Mouse (Mus musculus): ENCODE results near the gene Eif3k. TPM values are rescaled to one million over a fixed set of nuclear protein-coding genes. Genes with fewer than 3 reads are reported as not detected.

Eif3k gene
- polyA plus RNA-seq, 1 experiment from 2014 or later: 454 TPM

- 84% methylated on average over 9 of the region's 9 CpGs for WGBS
- H3K4me1 ChIP-seq: no peaks in the 10 kb centered on the region
These were observed 27.1 kb upstream of the Eif3k start for GRCm38 (mm10) chr7:29008714-29009113.

GRCm38 (mm10) chr7:29008171-29008570, 26.5 kb upstream of the Eif3k start:
- no peak for DNase-seq (ENCODE audit: low spot score)
- 93% methylated on average over 10 of the region's 10 CpGs for WGBS
- Histone ChIP-seq H3K27me3 (replicated peaks; ENCODE audit: low read depth, poor library complexity, severe bottlenecking) (no peaks in the 10 kb centered on the region), H3K27ac (replicated peaks) (no peak overlapping the region), H3K4me1 (no peaks in the 10 kb centered on the region), H3K9me3 (no peaks in the 10 kb centered on the region), H3K36me3 (replicated peaks) (no peaks in the 10 kb centered on the region), H3K4me3 (no peak overlapping the region)

More at GRCm38 (mm10) chr7:29008714-29009113, 27.1 kb upstream of the Eif3k start:
- Histone ChIP-seq H3K27ac (replicated peaks) (no peak overlapping the region), H3K9me3 (no peaks in the 10 kb centered on the region), H3K36me3 (replicated peaks) (no peaks in the 10 kb centered on the region), H3K27me3 (replicated peaks; ENCODE audit: low read depth, poor library complexity, severe bottlenecking) (no peaks in the 10 kb centered on the region), H3K4me3 (no peak overlapping the region)
- DNase-seq (ENCODE audit: low spot score): no peak

DNA sequence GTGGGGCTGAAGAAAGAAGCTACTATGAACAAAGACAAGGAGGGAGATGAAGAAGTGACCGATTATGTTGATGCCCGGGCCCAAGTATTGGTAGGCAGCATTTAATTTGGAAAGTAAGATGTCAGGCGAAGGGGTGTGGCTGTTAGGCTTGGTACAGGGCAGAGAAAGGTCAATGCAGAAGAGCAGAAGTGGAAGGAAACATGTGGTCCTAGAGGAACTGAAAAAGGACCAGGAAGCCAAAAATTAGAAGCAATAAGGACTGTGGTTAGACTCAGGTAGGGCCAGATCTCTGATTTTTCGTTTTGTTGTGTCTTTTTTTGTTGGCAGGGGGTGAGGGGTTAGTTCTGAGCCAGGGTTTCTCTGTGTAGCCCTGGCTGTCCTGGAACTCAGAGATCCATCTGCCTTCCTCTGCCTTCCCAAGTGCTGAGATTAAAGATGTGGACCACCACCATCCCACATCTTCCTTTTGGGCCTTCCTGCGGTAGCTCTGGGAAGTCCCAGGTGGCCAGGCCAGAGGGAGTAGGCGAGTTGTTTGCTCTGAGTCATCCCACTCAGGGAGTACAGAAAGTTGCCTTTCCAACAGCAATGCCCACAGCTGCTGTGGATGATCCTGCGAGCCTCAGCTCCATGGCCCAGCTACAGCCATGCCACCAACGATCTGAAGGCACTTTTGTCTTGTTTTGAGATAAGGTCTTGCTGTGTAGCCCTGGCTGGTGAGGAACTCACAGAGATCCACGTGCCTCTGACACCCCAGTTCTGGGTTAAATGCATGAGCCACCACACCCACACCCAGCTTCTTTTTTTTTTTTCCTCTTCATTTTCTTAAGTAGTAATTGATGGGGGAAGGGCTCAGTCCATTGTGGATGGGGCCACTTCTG, 25.8 kb upstream of the Eif3k start:
- H3K9me3 ChIP-seq: no peaks in the 10 kb centered on the region
- 0 out of 2 replicates have a peak, but pooled peaks cover under 1% of the 10 kb centered on the region for H3K27me3 ChIP-seq (replicated peaks; ENCODE audit: low read depth, poor library complexity, severe bottlenecking)
- 83% methylated on average over 9 of the region's 9 CpGs for WGBS
- no peaks in the 10 kb centered on the region for H3K4me1 ChIP-seq
- DNase-seq (ENCODE audit: low spot score): no peak
- no peak overlapping the region for H3K4me3 ChIP-seq
- no peak overlapping the region for H3K27ac ChIP-seq (replicated peaks)
- H3K36me3 ChIP-seq (replicated peaks): no peaks in the 10 kb centered on the region

DNA sequence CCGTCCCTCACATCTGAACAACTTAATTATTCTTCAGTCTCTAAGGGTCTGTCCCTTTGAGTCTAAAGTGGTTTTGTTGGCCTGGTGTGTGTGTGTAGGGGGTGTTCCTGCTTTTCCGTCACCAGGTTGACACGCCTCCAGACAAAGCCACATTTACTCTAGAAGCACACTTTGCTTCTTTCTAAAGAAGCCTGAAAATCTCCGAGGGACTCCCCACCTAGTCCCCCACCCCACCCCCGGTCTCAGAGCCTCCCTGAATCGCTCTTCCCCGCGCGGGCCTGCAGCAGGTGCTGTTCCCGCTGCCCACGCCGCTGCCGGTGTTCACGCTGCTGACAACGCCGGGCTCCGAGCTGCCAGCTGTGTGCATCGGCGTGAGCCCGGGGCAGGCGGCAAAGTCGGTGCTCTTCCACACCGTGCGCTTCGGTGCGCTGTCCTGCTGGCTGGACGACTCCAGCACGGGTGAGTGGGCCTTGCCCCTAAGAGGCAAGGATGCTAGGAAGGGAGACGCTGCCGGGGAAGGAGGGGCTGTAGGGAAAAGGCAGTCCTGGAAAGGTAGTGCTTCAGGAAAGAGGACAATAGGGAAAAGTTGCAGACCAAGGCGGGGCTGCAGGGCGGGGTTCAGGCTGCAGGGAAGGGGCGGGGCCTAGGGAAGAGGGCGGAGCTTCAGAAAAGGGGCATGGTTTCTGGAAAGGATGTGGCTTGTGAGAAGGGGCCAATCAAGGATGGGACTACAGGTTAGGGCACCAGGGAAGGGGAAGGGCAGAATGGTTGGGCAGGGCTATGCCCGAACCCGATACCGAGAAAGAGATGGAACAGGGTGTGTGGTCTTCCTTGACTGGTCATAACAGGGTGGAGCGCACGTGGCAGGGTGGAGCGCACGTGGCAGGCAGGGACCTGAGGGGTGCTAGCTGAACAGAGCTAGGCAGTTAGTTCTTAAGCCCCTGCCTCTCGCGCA, 19.3 kb upstream of the Eif3k start:
- 6% methylated on average over 43 of the region's 43 CpGs for WGBS
- Histone ChIP-seq H3K36me3 (replicated peaks) (no peaks in the 10 kb centered on the region), H3K9me3 (no peaks in the 10 kb centered on the region), H3K4me1 (peaks cover 18% of the 10 kb centered on the region), H3K27me3 (replicated peaks; ENCODE audit: low read depth, poor library complexity, severe bottlenecking) (peaks cover 18% of the 10 kb centered on the region), H3K27ac (replicated peaks) (peak overlapping the region; percentile 88), H3K4me3 (peak overlapping the region; percentile 69)
- DNase-seq (ENCODE audit: low spot score): peak; percentile 93

DNA sequence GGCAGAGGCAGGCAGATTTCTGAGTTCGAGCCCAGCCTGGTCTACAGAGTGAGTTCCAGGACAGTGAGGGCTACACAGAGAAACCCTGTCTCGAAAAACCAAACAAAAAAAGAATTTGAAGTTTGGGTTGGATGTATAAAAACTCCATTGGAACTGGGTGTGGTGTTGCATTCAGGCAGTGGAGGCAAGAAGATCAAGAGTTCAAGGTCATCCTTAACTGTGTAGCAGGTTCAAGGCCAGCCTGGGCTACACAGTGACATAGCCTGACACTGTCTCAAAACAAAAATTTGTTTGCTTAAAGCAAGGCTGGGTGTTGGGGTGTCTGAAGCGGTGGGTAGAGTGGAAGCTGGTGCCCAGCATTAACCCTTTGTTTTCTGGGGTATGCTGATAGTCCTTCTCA, 11.7 kb upstream of the Eif3k start:
- WGBS: 89% methylated on average over 3 of the region's 3 CpGs

GRCm38 (mm10) chr7:28992997-28993396, 11.3 kb upstream of the Eif3k start:
- H3K4me3 ChIP-seq: no peak overlapping the region
- DNase-seq (ENCODE audit: low spot score): no peak
- no peaks in the 10 kb centered on the region for H3K4me1 ChIP-seq
- H3K27ac ChIP-seq (replicated peaks): no peak overlapping the region
- 84% methylated on average over 3 of the region's 3 CpGs for WGBS
- no peaks in the 10 kb centered on the region for H3K36me3 ChIP-seq (replicated peaks)
- no peaks in the 10 kb centered on the region for H3K9me3 ChIP-seq
- no peaks in the 10 kb centered on the region for H3K27me3 ChIP-seq (replicated peaks; ENCODE audit: low read depth, poor library complexity, severe bottlenecking)

More for the DNA sequence above, 11.7 kb upstream of the Eif3k start:
- Histone ChIP-seq H3K27ac (replicated peaks) (no peak overlapping the region), H3K9me3 (no peaks in the 10 kb centered on the region), H3K4me1 (no peaks in the 10 kb centered on the region), H3K36me3 (replicated peaks) (no peaks in the 10 kb centered on the region), H3K27me3 (replicated peaks; ENCODE audit: low read depth, poor library complexity, severe bottlenecking) (no peaks in the 10 kb centered on the region), H3K4me3 (no peak overlapping the region)
- DNase-seq (ENCODE audit: low spot score): no peak

DNA sequence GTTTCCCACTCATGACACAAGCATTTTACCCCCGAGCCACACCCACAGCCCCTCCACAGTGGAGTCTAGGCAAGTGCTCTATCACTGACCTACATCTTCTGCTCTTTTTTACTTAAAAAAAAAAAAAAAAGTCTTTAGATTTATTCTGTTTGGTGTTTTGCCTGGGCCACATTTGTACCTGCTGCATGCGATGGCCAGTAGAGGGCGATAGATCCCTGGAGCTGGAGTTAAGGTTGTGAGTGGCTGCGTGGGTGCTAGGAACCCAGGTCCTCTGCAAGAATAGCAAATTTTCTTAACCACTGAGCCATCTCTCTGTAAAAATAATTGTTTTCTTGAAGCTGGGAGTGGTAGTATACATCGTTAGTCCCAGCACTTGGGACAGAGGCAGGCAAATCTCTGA, 10.0 kb upstream of the Eif3k start:
- no peaks in the 10 kb centered on the region for H3K36me3 ChIP-seq (replicated peaks)
- no peaks in the 10 kb centered on the region for H3K4me1 ChIP-seq
- H3K27me3 ChIP-seq (replicated peaks; ENCODE audit: low read depth, poor library complexity, severe bottlenecking): no peaks in the 10 kb centered on the region
- no peak overlapping the region for H3K4me3 ChIP-seq
- H3K27ac ChIP-seq (replicated peaks): no peak overlapping the region
- WGBS: 65% methylated on average over 5 of the region's 5 CpGs
- H3K9me3 ChIP-seq: no peaks in the 10 kb centered on the region
- no peak for DNase-seq (ENCODE audit: low spot score)

GRCm38 (mm10) chr7:28990766-28991273, 9.2 kb upstream of the Eif3k start:
- 59% methylated on average over 14 of the region's 14 CpGs for WGBS
- Histone ChIP-seq H3K27me3 (replicated peaks; ENCODE audit: low read depth, poor library complexity, severe bottlenecking) (no peaks in the 10 kb centered on the region), H3K9me3 (no peaks in the 10 kb centered on the region), H3K4me3 (no peak overlapping the region), H3K4me1 (no peaks in the 10 kb centered on the region), H3K36me3 (replicated peaks) (no peaks in the 10 kb centered on the region), H3K27ac (replicated peaks) (no peak overlapping the region)
- no peak for DNase-seq (ENCODE audit: low spot score)

- H3K4me1 ChIP-seq: peaks cover 24% of the 10 kb centered on the region
- DNase-seq (ENCODE audit: low spot score): no peak
- H3K4me3 ChIP-seq: no peak overlapping the region
- no peaks in the 10 kb centered on the region for H3K27me3 ChIP-seq (replicated peaks; ENCODE audit: low read depth, poor library complexity, severe bottlenecking)
- H3K9me3 ChIP-seq: no peaks in the 10 kb centered on the region
- 90% methylated on average over 7 of the region's 7 CpGs for WGBS
- no peak overlapping the region for H3K27ac ChIP-seq (replicated peaks)
- no peaks in the 10 kb centered on the region; the same call in 1 of the 2 replicates for H3K36me3 ChIP-seq (replicated peaks)
These were observed 3.5 kb upstream of the Eif3k start for GRCm38 (mm10) chr7:28985207-28985606.

DNA sequence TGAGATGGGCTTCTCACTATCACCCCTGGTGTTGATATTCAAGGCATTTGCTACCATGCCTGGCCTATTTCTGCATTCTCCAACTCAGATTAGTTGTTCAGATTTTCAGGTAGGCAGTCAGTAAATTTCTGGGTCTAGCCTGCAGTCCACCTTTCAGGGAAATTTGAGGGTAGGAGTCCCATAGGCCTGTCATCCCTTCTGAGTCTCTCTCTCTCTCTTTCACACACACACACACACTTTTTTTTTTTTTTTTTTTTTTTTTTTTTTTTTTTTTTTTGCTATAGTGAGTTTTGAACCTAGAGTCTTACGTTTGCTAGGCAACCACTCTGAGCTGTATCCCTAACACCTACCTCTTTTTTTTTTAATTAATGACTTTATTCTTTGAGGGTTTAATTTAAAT, 2.8 kb upstream of the Eif3k start:
- DNase-seq (ENCODE audit: low spot score): no peak

GRCm38 (mm10) chr7:28983849-28984248, 2.2 kb upstream of the Eif3k start:
- 72% methylated on average over 4 of the region's 4 CpGs for WGBS
- no peak overlapping the region for H3K4me3 ChIP-seq

More for the DNA sequence above, 2.8 kb upstream of the Eif3k start:
- Histone ChIP-seq H3K27me3 (replicated peaks; ENCODE audit: low read depth, poor library complexity, severe bottlenecking) (no peaks in the 10 kb centered on the region), H3K27ac (replicated peaks) (no peak overlapping the region), H3K9me3 (no peaks in the 10 kb centered on the region), H3K4me1 (peaks cover 24% of the 10 kb centered on the region), H3K36me3 (replicated peaks) (peaks cover 3% of the 10 kb centered on the region), H3K4me3 (no peak overlapping the region)
- 97% methylated on average over 1 of the region's 1 CpGs for WGBS

GRCm38 (mm10) chr7:28983141-28983564, 1.5 kb upstream of the Eif3k start:
- H3K9me3 ChIP-seq: no peaks in the 10 kb centered on the region
- peaks cover 24% of the 10 kb centered on the region for H3K4me1 ChIP-seq
- DNase-seq (ENCODE audit: low spot score): no peak
- WGBS: 75% methylated on average over 11 of the region's 11 CpGs
- peak overlapping the region; percentile 84 for H3K4me3 ChIP-seq
- H3K27me3 ChIP-seq (replicated peaks; ENCODE audit: low read depth, poor library complexity, severe bottlenecking): no peaks in the 10 kb centered on the region
- H3K27ac ChIP-seq (replicated peaks): peak overlapping the region; percentile 89; the same call in 1 of the 2 replicates
- peaks cover 16% of the 10 kb centered on the region for H3K36me3 ChIP-seq (replicated peaks)

More at GRCm38 (mm10) chr7:28983849-28984248, 2.2 kb upstream of the Eif3k start:
- H3K27ac ChIP-seq (replicated peaks): no peak overlapping the region
- peaks cover 9% of the 10 kb centered on the region for H3K36me3 ChIP-seq (replicated peaks)
- H3K9me3 ChIP-seq: no peaks in the 10 kb centered on the region
- no peak for DNase-seq (ENCODE audit: low spot score)
- no peaks in the 10 kb centered on the region for H3K27me3 ChIP-seq (replicated peaks; ENCODE audit: low read depth, poor library complexity, severe bottlenecking)
- peaks cover 24% of the 10 kb centered on the region for H3K4me1 ChIP-seq
